Mouse (Mus musculus): ENCODE data around the gene Gm5089. TPM values are rescaled to one million over a fixed set of nuclear protein-coding genes. Genes with fewer than 3 reads are reported as not detected.

Gene Gm5089
- polyA plus RNA-seq, 1 experiment from 2014 or later: not detected

- 3% methylated on average over 58 of the region's 58 CpGs for WGBS (ENCODE audit: insufficient replicate concordance)
- H3K9me3 ChIP-seq (replicated peaks): no peaks in the 10 kb centered on the region
- ATAC-seq (ENCODE audit: insufficient read depth): no peak
- no peak overlapping the region for H3K27ac ChIP-seq (replicated peaks)
- H3K4me3 ChIP-seq (replicated peaks): peak overlapping the region; percentile 31
- no peaks in the 10 kb centered on the region for H3K36me3 ChIP-seq (replicated peaks)
- H3K9ac ChIP-seq: no peak overlapping the region
- peak overlapping the region; percentile 59 for H3K4me2 ChIP-seq
- peaks cover 57% of the 10 kb centered on the region for H3K27me3 ChIP-seq
- peaks cover 8% of the 10 kb centered on the region; the same call in 1 of the 2 replicates for H3K4me1 ChIP-seq (replicated peaks)
These were observed 44.2 kb downstream of the Gm5089 start for GRCm38 (mm10) chr14:122406541-122407219.

DNA sequence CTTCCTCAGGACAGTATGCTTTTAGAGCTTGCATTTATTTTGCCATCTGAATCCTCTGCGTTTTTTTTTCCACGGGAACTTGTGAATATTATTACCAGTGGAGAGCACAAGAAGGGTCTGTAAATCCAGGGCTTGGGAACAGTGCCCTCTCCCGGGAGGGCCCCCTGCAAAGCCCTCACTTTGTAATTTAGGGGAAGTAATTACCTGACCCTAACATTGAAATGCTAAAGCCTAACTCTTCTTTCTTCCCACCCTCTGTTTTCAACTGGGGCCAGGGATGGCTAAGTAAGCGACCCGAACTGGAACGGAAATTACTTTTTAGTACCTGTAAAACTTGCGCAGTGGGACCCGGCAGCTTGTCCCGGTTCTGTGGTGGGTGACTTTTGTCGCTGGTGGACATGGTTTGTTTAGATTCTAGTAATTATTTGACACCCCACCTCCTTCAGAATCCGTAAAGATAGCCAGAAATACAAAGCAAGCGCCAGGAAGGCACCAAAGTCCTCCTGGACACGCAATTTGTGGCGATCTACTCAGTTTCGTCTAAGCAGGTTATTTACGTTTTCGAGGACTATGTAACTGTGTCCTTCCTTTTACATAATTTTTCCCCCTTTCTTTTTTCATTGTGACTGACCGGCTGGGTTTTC lies 44.9 kb downstream of the Gm5089 start:
- Histone ChIP-seq H3K9ac (no peak overlapping the region), H3K27ac (replicated peaks) (no peak overlapping the region), H3K4me3 (replicated peaks) (peak overlapping the region; percentile 31), H3K4me1 (replicated peaks) (peaks cover 8% of the 10 kb centered on the region; the same call in 1 of the 2 replicates), H3K27me3 (peaks cover 57% of the 10 kb centered on the region), H3K4me2 (peak overlapping the region; percentile 59), H3K9me3 (replicated peaks) (no peaks in the 10 kb centered on the region), H3K36me3 (replicated peaks) (no peaks in the 10 kb centered on the region)
- no peak for ATAC-seq (ENCODE audit: insufficient read depth)
- WGBS (ENCODE audit: insufficient replicate concordance): 1% methylated on average over 18 of the region's 18 CpGs

- Histone ChIP-seq H3K4me1 (replicated peaks) (peaks cover 8% of the 10 kb centered on the region; the same call in 1 of the 2 replicates), H3K27ac (replicated peaks) (no peak overlapping the region), H3K36me3 (replicated peaks) (no peaks in the 10 kb centered on the region), H3K4me2 (no peak overlapping the region), H3K9me3 (replicated peaks) (no peaks in the 10 kb centered on the region), H3K4me3 (replicated peaks) (no peak overlapping the region), H3K27me3 (peaks cover 57% of the 10 kb centered on the region), H3K9ac (no peak overlapping the region)
- 55% methylated on average over 12 of the region's 12 CpGs for WGBS (ENCODE audit: insufficient replicate concordance)
- ATAC-seq (ENCODE audit: insufficient read depth): no peak
These were observed 45.7 kb downstream of the Gm5089 start for GRCm38 (mm10) chr14:122405236-122405635.

DNA sequence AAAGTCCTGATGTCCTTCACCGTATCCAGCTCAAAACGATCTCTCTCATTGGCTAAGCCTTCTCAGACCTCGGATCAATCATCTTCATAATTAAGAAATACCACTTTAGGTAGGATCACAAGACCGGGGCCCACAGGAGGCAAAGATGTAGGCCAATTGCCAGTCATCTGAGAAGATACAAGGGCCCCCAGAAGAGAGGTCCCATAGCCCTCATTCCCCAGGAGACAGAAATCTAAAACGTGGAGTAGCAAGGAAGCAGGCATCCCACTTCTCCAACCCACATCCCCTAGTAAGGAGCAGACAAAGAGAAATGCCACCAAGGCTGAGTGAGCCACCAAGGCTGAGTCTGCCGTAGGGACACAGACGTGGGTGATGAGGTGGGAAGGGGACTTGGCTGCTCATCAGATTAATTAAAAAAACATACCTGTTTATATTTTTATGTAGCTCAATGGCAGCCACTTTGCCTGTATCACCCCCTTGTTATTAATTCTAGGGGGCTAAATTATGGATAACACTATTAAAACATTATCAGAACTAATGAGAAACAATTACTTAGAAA lies 46.2 kb downstream of the Gm5089 start:
- H3K4me3 ChIP-seq (replicated peaks): no peak overlapping the region
- 67% methylated on average over 7 of the region's 7 CpGs for WGBS (ENCODE audit: insufficient replicate concordance)
- H3K9me3 ChIP-seq (replicated peaks): no peaks in the 10 kb centered on the region
- no peak overlapping the region for H3K9ac ChIP-seq
- peaks cover 8% of the 10 kb centered on the region; the same call in 1 of the 2 replicates for H3K4me1 ChIP-seq (replicated peaks)
- no peaks in the 10 kb centered on the region for H3K36me3 ChIP-seq (replicated peaks)
- ATAC-seq (ENCODE audit: insufficient read depth): no peak
- H3K27ac ChIP-seq (replicated peaks): no peak overlapping the region
- peaks cover 52% of the 10 kb centered on the region for H3K27me3 ChIP-seq
- H3K4me2 ChIP-seq: no peak overlapping the region

DNA sequence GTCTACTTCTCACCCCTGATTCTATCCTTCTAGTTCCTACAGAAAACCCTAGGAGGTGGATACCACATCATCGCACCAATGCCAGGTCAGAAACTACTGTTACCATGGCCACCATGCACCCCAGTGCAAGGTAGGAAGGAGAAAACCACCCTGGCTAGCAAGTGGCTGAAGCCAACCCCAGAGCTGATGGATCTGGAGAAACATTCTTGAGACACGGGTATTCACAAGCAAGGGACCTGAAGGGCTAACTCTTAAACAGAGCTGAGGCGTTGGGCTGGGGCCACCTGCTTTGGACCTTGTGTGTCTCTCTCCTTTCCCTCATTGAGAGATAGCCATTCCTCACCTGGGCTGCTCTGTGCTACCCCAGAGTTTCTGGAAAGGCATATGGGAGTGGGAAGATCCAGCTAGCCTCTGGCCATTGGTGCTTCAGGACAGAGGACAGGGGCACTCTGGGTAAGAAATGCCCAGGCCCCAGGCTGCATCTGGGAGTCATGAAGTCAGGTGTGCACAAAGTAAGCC lies 47.4 kb downstream of the Gm5089 start:
- ATAC-seq (ENCODE audit: insufficient read depth): no peak
- no peaks in the 10 kb centered on the region for H3K9me3 ChIP-seq (replicated peaks)
- peaks cover 45% of the 10 kb centered on the region for H3K27me3 ChIP-seq
- peaks cover 8% of the 10 kb centered on the region; the same call in 1 of the 2 replicates for H3K4me1 ChIP-seq (replicated peaks)
- H3K36me3 ChIP-seq (replicated peaks): no peaks in the 10 kb centered on the region
- no peak overlapping the region for H3K4me2 ChIP-seq
- H3K9ac ChIP-seq: no peak overlapping the region
- no peak overlapping the region for H3K4me3 ChIP-seq (replicated peaks)
- no peak overlapping the region for H3K27ac ChIP-seq (replicated peaks)
- WGBS (ENCODE audit: insufficient replicate concordance): 68% methylated on average over 3 of the region's 3 CpGs

GRCm38 (mm10) chr14:122402716-122403258 lies 48.1 kb downstream of the Gm5089 start:
- H3K27me3 ChIP-seq: peaks cover 38% of the 10 kb centered on the region
- no peaks in the 10 kb centered on the region for H3K36me3 ChIP-seq (replicated peaks)
- no peak overlapping the region for H3K9ac ChIP-seq
- H3K9me3 ChIP-seq (replicated peaks): no peaks in the 10 kb centered on the region
- no peak overlapping the region for H3K27ac ChIP-seq (replicated peaks)
- H3K4me1 ChIP-seq (replicated peaks): peaks cover 8% of the 10 kb centered on the region; the same call in 1 of the 2 replicates
- ATAC-seq (ENCODE audit: insufficient read depth): no peak
- no peak overlapping the region for H3K4me2 ChIP-seq
- 54% methylated on average over 12 of the region's 12 CpGs for WGBS (ENCODE audit: insufficient replicate concordance)
- H3K4me3 ChIP-seq (replicated peaks): no peak overlapping the region

DNA sequence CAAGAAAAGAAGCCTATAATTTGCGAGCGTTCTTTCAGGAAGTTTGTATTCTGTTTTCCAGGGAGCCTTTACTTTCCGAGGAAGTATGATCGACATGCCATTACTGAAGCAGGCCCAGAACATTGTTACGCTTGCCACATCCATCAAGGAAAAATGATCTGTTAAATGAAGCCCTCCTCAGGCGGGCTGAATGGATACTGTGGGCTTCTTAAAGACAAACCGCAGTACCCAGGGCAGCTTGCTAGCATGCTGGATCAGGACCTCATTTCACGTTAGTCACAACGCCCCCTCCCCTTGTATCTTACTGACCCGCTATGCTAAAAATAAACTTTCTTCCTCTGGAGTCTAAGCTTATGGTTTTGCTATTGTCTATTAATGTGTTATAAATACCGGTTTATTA lies 49.0 kb downstream of the Gm5089 start:
- Histone ChIP-seq H3K4me2 (no peak overlapping the region), H3K9me3 (replicated peaks) (no peaks in the 10 kb centered on the region)
- WGBS (ENCODE audit: insufficient replicate concordance): 72% methylated on average over 11 of the region's 11 CpGs

GRCm38 (mm10) chr14:122399906-122400305 lies 51.0 kb downstream of the Gm5089 start:
- ATAC-seq (ENCODE audit: insufficient read depth): no peak
- Histone ChIP-seq H3K4me2 (no peak overlapping the region), H3K27ac (replicated peaks) (no peak overlapping the region), H3K4me1 (replicated peaks) (no peaks in the 10 kb centered on the region), H3K36me3 (replicated peaks) (no peaks in the 10 kb centered on the region), H3K9me3 (replicated peaks) (no peaks in the 10 kb centered on the region), H3K27me3 (peaks cover 9% of the 10 kb centered on the region), H3K9ac (no peak overlapping the region), H3K4me3 (replicated peaks) (no peak overlapping the region)
- 73% methylated on average over 5 of the region's 5 CpGs for WGBS (ENCODE audit: insufficient replicate concordance)

More for the DNA sequence above, 49.0 kb downstream of the Gm5089 start:
- Histone ChIP-seq H3K36me3 (replicated peaks) (no peaks in the 10 kb centered on the region), H3K27ac (replicated peaks) (no peak overlapping the region), H3K4me3 (replicated peaks) (no peak overlapping the region), H3K9ac (no peak overlapping the region), H3K27me3 (peaks cover 29% of the 10 kb centered on the region), H3K4me1 (replicated peaks) (peaks cover 6% of the 10 kb centered on the region; the same call in 1 of the 2 replicates)
- no peak for ATAC-seq (ENCODE audit: insufficient read depth)

GRCm38 (mm10) chr14:122398676-122399075 lies 52.2 kb downstream of the Gm5089 start:
- Histone ChIP-seq H3K4me1 (replicated peaks) (no peaks in the 10 kb centered on the region), H3K9ac (no peak overlapping the region), H3K4me3 (replicated peaks) (no peak overlapping the region), H3K27me3 (0 out of 2 replicates have a peak, but pooled peaks cover 3% of the 10 kb centered on the region), H3K27ac (replicated peaks) (no peak overlapping the region), H3K36me3 (replicated peaks) (no peaks in the 10 kb centered on the region), H3K9me3 (replicated peaks) (no peaks in the 10 kb centered on the region), H3K4me2 (no peak overlapping the region)
- 56% methylated on average over 4 of the region's 4 CpGs for WGBS (ENCODE audit: insufficient replicate concordance)
- no peak for ATAC-seq (ENCODE audit: insufficient read depth)

- Histone ChIP-seq H3K4me3 (replicated peaks) (no peak overlapping the region), H3K27ac (replicated peaks) (no peak overlapping the region), H3K36me3 (replicated peaks) (no peaks in the 10 kb centered on the region), H3K4me1 (replicated peaks) (no peaks in the 10 kb centered on the region), H3K9me3 (replicated peaks) (no peaks in the 10 kb centered on the region), H3K4me2 (no peak overlapping the region), H3K27me3 (no peaks in the 10 kb centered on the region), H3K9ac (no peak overlapping the region)
- no peak for ATAC-seq (ENCODE audit: insufficient read depth)
- WGBS (ENCODE audit: insufficient replicate concordance): 67% methylated on average over 1 of the region's 1 CpGs
These were observed 57.8 kb downstream of the Gm5089 start for GRCm38 (mm10) chr14:122393119-122393518.

GRCm38 (mm10) chr14:122390935-122391334 lies 60.0 kb downstream of the Gm5089 start:
- no peak overlapping the region for H3K4me3 ChIP-seq (replicated peaks)
- ATAC-seq (ENCODE audit: insufficient read depth): no peak
- WGBS (ENCODE audit: insufficient replicate concordance): 16% methylated on average over 4 of the region's 4 CpGs
- no peaks in the 10 kb centered on the region for H3K27me3 ChIP-seq
- H3K36me3 ChIP-seq (replicated peaks): no peaks in the 10 kb centered on the region
- no peaks in the 10 kb centered on the region for H3K9me3 ChIP-seq (replicated peaks)
- H3K9ac ChIP-seq: no peak overlapping the region
- no peak overlapping the region for H3K4me2 ChIP-seq
- no peak overlapping the region for H3K27ac ChIP-seq (replicated peaks)
- H3K4me1 ChIP-seq (replicated peaks): no peaks in the 10 kb centered on the region
